Mouse (Mus musculus): ENCODE measurements around the gene Pom121l2. TPM values are rescaled to one million over a fixed set of nuclear protein-coding genes. Genes with fewer than 3 reads are reported as not detected.

The Pom121l2 gene
- not detected for polyA plus RNA-seq (2015; fragmentation: Illumina TruSeq; extraction: RNeasy Lipid Tissue Mini Kit (QIAGEN cat#74804); ENCODE audit: insufficient read depth, low read depth, low replicate concordance)

DNA sequence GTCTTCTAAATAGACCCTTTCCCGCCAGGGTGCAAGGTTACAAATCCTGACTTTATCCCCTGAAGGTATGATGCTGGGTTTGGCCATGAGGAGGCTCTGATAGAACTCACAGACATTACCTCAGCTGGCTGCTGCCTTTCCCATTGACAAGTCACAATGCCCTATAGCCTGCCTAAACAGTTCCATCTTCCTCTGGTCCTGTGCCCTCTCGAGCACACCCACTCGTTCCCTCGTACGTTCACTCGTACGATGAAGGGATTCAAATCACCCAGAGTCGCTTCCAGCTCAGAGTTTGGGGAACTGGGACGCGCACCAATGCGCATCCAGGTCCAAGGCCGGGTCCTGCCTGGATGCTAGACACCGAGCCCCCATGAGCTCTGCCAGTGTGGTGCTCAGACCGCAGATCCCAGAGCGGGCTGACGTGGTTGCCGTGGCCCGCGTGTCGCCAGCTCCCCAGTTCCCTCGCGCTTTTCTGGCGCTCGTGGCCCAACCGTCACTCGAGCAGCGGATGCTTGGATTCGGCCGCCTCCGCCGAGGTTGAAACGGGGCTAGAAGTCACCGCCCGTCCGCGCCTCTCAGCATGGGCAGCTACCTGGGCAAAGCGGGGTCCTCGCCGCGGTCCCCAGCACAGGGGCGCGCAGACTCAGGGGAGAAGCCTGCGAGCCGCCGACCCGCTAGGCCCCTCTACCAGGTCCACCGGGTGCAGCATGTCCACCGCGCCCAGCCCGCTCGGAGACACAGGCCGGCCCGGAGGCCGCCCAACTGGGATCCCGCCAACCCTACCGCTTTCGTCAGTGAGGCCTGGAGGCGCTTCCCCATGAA is at the start of gene Pom121l2:
Gene Pom121l2, plus strand, starts transcription at position 214 of the 822 bp plus-strand sequence.

DNA sequence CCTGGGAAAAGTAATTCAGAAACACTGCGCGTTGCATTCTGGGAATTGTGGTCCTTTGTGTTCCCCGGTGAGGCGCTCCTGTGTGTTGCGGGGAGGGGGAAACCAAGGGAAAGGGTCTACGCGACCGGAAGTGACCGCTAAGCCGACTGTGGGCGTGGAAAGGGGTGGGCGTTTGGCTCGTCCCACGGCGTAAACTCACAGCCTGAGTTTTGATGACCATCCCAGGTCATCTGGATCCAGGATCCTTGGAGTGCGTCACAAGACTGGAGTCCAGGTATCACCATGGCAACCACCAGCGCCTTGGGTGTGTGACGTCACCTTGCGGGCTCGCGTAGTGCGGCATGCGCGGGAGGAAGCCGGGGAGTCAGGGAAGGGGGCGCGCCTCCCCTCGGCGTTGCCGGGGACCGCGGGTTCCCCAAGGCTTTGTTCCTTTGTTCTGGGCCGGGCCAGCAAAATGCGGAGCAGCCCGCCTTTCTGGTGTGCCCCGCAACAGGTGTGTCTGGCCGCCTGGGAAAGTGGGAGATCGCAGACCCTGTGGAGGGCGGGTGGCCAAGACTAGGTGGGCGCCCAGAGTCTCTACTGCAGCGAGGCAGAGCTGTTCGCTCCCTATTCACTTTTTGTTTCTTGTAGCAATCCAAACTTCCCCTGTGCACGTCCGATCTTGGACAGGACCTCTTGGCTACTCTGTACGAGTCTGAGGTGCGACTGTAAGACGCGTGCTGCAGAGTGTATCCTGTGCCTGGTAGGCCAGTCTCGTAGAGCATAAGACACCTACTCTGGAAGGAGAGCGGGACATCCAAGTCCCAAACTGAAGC is 35.9 kb upstream of the Pom121l2 start, which contains the start of gene Zfp184:
Gene Zfp184, plus strand, starts transcription at position 169 of the 815 bp plus-strand sequence.

GRCm38 (mm10) chr13:22009642-22010041 is 28.6 kb downstream of the Pom121l2 start, which contains the start of gene Prss16:
Gene Prss16 (minus strand): TSS chr13:22009742.

GRCm38 (mm10) chr13:22035267-22036148 is 54.5 kb downstream of the Pom121l2 start, which contains the start of the genes Hist1h2ah and Hist1h2bk:
Gene Hist1h2ah (minus strand): TSS chr13:22035568.
Gene Hist1h2bk (plus strand): TSS chr13:22035870.

Other genes starting within 250 kb of the Pom121l2 start
- gene Hist1h4j, start 246.1 kb upstream of the Pom121l2 start, polyA plus RNA-seq (2015; fragmentation: Illumina TruSeq; extraction: RNeasy Lipid Tissue Mini Kit (QIAGEN cat#74804); ENCODE audit: insufficient read depth, low read depth, low replicate concordance): not detected
- gene Hist1h4k, start 230.7 kb upstream of the Pom121l2 start, polyA plus RNA-seq (2015; fragmentation: Illumina TruSeq; extraction: RNeasy Lipid Tissue Mini Kit (QIAGEN cat#74804); ENCODE audit: insufficient read depth, low read depth, low replicate concordance): not detected
- not detected for gene Hist1h2ak, start 227.4 kb upstream of the Pom121l2 start, polyA plus RNA-seq (2015; fragmentation: Illumina TruSeq; extraction: RNeasy Lipid Tissue Mini Kit (QIAGEN cat#74804); ENCODE audit: insufficient read depth, low read depth, low replicate concordance)
- gene Hist1h2bn, start 227.1 kb upstream of the Pom121l2 start, polyA plus RNA-seq (2015; fragmentation: Illumina TruSeq; extraction: RNeasy Lipid Tissue Mini Kit (QIAGEN cat#74804); ENCODE audit: insufficient read depth, low read depth, low replicate concordance): not detected
- gene Hist1h1b, start 200.6 kb upstream of the Pom121l2 start, polyA plus RNA-seq (2015; fragmentation: Illumina TruSeq; extraction: RNeasy Lipid Tissue Mini Kit (QIAGEN cat#74804); ENCODE audit: insufficient read depth, low read depth, low replicate concordance): not detected
- gene Hist1h3i, start 197.8 kb upstream of the Pom121l2 start, polyA plus RNA-seq (2015; fragmentation: Illumina TruSeq; extraction: RNeasy Lipid Tissue Mini Kit (QIAGEN cat#74804); ENCODE audit: insufficient read depth, low read depth, low replicate concordance): not detected
- not detected for gene Hist1h2an, start 194.0 kb upstream of the Pom121l2 start, polyA plus RNA-seq (2015; fragmentation: Illumina TruSeq; extraction: RNeasy Lipid Tissue Mini Kit (QIAGEN cat#74804); ENCODE audit: insufficient read depth, low read depth, low replicate concordance)
- gene Hist1h2bp, start 193.7 kb upstream of the Pom121l2 start, polyA plus RNA-seq (2015; fragmentation: Illumina TruSeq; extraction: RNeasy Lipid Tissue Mini Kit (QIAGEN cat#74804); ENCODE audit: insufficient read depth, low read depth, low replicate concordance): not detected
- gene Hist1h2bq, start 171.0 kb upstream of the Pom121l2 start, polyA plus RNA-seq (2015; fragmentation: Illumina TruSeq; extraction: RNeasy Lipid Tissue Mini Kit (QIAGEN cat#74804); ENCODE audit: insufficient read depth, low read depth, low replicate concordance): not detected
- not detected for gene Hist1h2ao, start 170.7 kb upstream of the Pom121l2 start, polyA plus RNA-seq (2015; fragmentation: Illumina TruSeq; extraction: RNeasy Lipid Tissue Mini Kit (QIAGEN cat#74804); ENCODE audit: insufficient read depth, low read depth, low replicate concordance)
- not detected for gene Hist1h4m, start 169.4 kb upstream of the Pom121l2 start, polyA plus RNA-seq (2015; fragmentation: Illumina TruSeq; extraction: RNeasy Lipid Tissue Mini Kit (QIAGEN cat#74804); ENCODE audit: insufficient read depth, low read depth, low replicate concordance)
- gene Hist1h4n, start 149.0 kb upstream of the Pom121l2 start, polyA plus RNA-seq (2015; fragmentation: Illumina TruSeq; extraction: RNeasy Lipid Tissue Mini Kit (QIAGEN cat#74804); ENCODE audit: insufficient read depth, low read depth, low replicate concordance): not detected
- not detected for gene Hist1h2ap, start 147.7 kb upstream of the Pom121l2 start, polyA plus RNA-seq (2015; fragmentation: Illumina TruSeq; extraction: RNeasy Lipid Tissue Mini Kit (QIAGEN cat#74804); ENCODE audit: insufficient read depth, low read depth, low replicate concordance)
- 0.76 TPM for gene Hist1h2br, start 147.5 kb upstream of the Pom121l2 start, polyA plus RNA-seq (2015; fragmentation: Illumina TruSeq; extraction: RNeasy Lipid Tissue Mini Kit (QIAGEN cat#74804); ENCODE audit: insufficient read depth, low read depth, low replicate concordance)
- 1.2 TPM for gene Zfp184, start 36.1 kb upstream of the Pom121l2 start, polyA plus RNA-seq (2015; fragmentation: Illumina TruSeq; extraction: RNeasy Lipid Tissue Mini Kit (QIAGEN cat#74804); ENCODE audit: insufficient read depth, low read depth, low replicate concordance)
- 1.7 TPM for gene Prss16, start 28.5 kb downstream of the Pom121l2 start, polyA plus RNA-seq (2015; fragmentation: Illumina TruSeq; extraction: RNeasy Lipid Tissue Mini Kit (QIAGEN cat#74804); ENCODE audit: insufficient read depth, low read depth, low replicate concordance)
- not detected for gene Hist1h2ah, start 54.4 kb downstream of the Pom121l2 start, polyA plus RNA-seq (2015; fragmentation: Illumina TruSeq; extraction: RNeasy Lipid Tissue Mini Kit (QIAGEN cat#74804); ENCODE audit: insufficient read depth, low read depth, low replicate concordance)
- gene Hist1h2bk, start 54.7 kb downstream of the Pom121l2 start, polyA plus RNA-seq (2015; fragmentation: Illumina TruSeq; extraction: RNeasy Lipid Tissue Mini Kit (QIAGEN cat#74804); ENCODE audit: insufficient read depth, low read depth, low replicate concordance): not detected
- 2.7 TPM for gene Hist1h4i, start 60.2 kb downstream of the Pom121l2 start, polyA plus RNA-seq (2015; fragmentation: Illumina TruSeq; extraction: RNeasy Lipid Tissue Mini Kit (QIAGEN cat#74804); ENCODE audit: insufficient read depth, low read depth, low replicate concordance)
- not detected for gene Hist1h2ag, start 61.8 kb downstream of the Pom121l2 start, polyA plus RNA-seq (2015; fragmentation: Illumina TruSeq; extraction: RNeasy Lipid Tissue Mini Kit (QIAGEN cat#74804); ENCODE audit: insufficient read depth, low read depth, low replicate concordance)
- gene Hist1h2bj, start 62.0 kb downstream of the Pom121l2 start, polyA plus RNA-seq (2015; fragmentation: Illumina TruSeq; extraction: RNeasy Lipid Tissue Mini Kit (QIAGEN cat#74804); ENCODE audit: insufficient read depth, low read depth, low replicate concordance): not detected
- not detected for gene Vmn1r188, start 103.2 kb downstream of the Pom121l2 start, polyA plus RNA-seq (2015; fragmentation: Illumina TruSeq; extraction: RNeasy Lipid Tissue Mini Kit (QIAGEN cat#74804); ENCODE audit: insufficient read depth, low read depth, low replicate concordance)
- not detected for gene Vmn1r189, start 124.6 kb downstream of the Pom121l2 start, polyA plus RNA-seq (2015; fragmentation: Illumina TruSeq; extraction: RNeasy Lipid Tissue Mini Kit (QIAGEN cat#74804); ENCODE audit: insufficient read depth, low read depth, low replicate concordance)
- not detected for gene Vmn1r191, start 202.8 kb downstream of the Pom121l2 start, polyA plus RNA-seq (2015; fragmentation: Illumina TruSeq; extraction: RNeasy Lipid Tissue Mini Kit (QIAGEN cat#74804); ENCODE audit: insufficient read depth, low read depth, low replicate concordance)
- not detected for gene Vmn1r192, start 209.9 kb downstream of the Pom121l2 start, polyA plus RNA-seq (2015; fragmentation: Illumina TruSeq; extraction: RNeasy Lipid Tissue Mini Kit (QIAGEN cat#74804); ENCODE audit: insufficient read depth, low read depth, low replicate concordance)
- gene Vmn1r193, start 242.0 kb downstream of the Pom121l2 start, polyA plus RNA-seq (2015; fragmentation: Illumina TruSeq; extraction: RNeasy Lipid Tissue Mini Kit (QIAGEN cat#74804); ENCODE audit: insufficient read depth, low read depth, low replicate concordance): not detected

Measured in pancreas, adult 10 weeks (tissue).